Mouse (Mus musculus) liver, adult 2 months (tissue): Measurements from ENCODE around the gene Ager. TPM values are rescaled to one million over a fixed set of nuclear protein-coding genes. Genes with fewer than 3 reads are reported as not detected.

Source experiments
- DNase-seq: peaks from one replicate; pipeline ENCODE4 v3.0.0-alpha.2; 2011; ENCODE audit warnings: low read depth, low spot score; ENCODE audit errors: extremely low read depth
- H3K27ac ChIP-seq: fragments of 200-500 bp; replicated peaks from 2 replicates; pipeline ENCODE4 v1.5.1; 2012; ENCODE audit warnings: low read depth, mild to moderate bottlenecking, control low read depth, inconsistent platforms, low read length; ENCODE audit not compliant: insufficient read depth
- H3K27me3 ChIP-seq: fragments of 200-500 bp; 2 replicates; pipeline ENCODE4 v1.6.1; 2012; ENCODE audit warnings: mild to moderate bottlenecking, moderate library complexity, low read length, inconsistent platforms; ENCODE audit not compliant: control insufficient read depth, insufficient read depth
- H3K36me3 ChIP-seq: fragments of 200-500 bp; 2 replicates; pipeline ENCODE4 v1.6.1; 2012; ENCODE audit warnings: low read length, inconsistent platforms; ENCODE audit not compliant: control insufficient read depth, insufficient read depth
- H3K4me1 ChIP-seq: fragments of 200-500 bp; 2 replicates; pipeline ENCODE4 v1.6.1; 2011; ENCODE audit warnings: low read length; ENCODE audit not compliant: control insufficient read depth, insufficient read depth
- H3K4me3 ChIP-seq: fragments of 200-500 bp; 2 replicates; pipeline ENCODE4 v1.5.1; 2011; ENCODE audit warnings: low read depth, mild to moderate bottlenecking, control low read depth, low read length, moderate library complexity; ENCODE audit not compliant: insufficient read depth
- H3K79me2 ChIP-seq: fragments of 200-500 bp; 2 replicates; pipeline ENCODE4 v1.6.1; 2012; ENCODE audit warnings: inconsistent platforms, mild to moderate bottlenecking, low read length, moderate library complexity; ENCODE audit not compliant: control insufficient read depth, insufficient read depth
- H3K9ac ChIP-seq: fragments of 200-500 bp; 2 replicates; pipeline ENCODE4 v1.6.1; 2012; ENCODE audit warnings: low read depth, mild to moderate bottlenecking, control low read depth, inconsistent platforms, low read length
- CTCF ChIP-seq: fragments of 200-500 bp; IDR thresholded peaks from 2 replicates; pipeline ENCODE4 v1.5.1; 2011; ENCODE audit warnings: low read depth, low read length, control low read depth
- POLR2A ChIP-seq: fragments of 200-500 bp; IDR thresholded peaks from 2 replicates; pipeline ENCODE4 v1.6.1; 2011; ENCODE audit warnings: low read length, control low read depth; ENCODE audit not compliant: insufficient read depth; ENCODE audit errors: extremely low read depth
- WGBS: fragments of 180-500 bp; shearing (Covaris S2); methylation state at CpG from one replicate; pipeline ENCODE4 v1.1.7; 2018; 5-methylcytosine and 5-hydroxymethylcytosine counted together
- polyA plus RNA-seq: library from polyadenylated mRNA; depleted of rRNA; stranded (reverse); fragments of >200 nt; gene quantifications from 2 replicates; pipeline ENCODE4 v1.2.3, GENCODE M21; 2012
- total RNA-seq: library from RNA; depleted of rRNA; stranded (reverse); fragments of >200 nt; gene quantifications from 2 replicates; pipeline ENCODE4 v1.2.3, GENCODE M21; 2014

Gene Ager
- total and polyA plus RNA-seq, 2 experiments: 0.09 to 0.29 TPM

GRCm38 (mm10) chr17:34559116-34559515, 38.5 kb upstream of the Ager start:
- Histone ChIP-seq H3K36me3 (no peaks in the 10 kb centered on the region), H3K27ac (no peak overlapping the region), H3K79me2 (no peaks in the 10 kb centered on the region), H3K4me3 (no peak overlapping the region), H3K9ac (no peak overlapping the region), H3K4me1 (no peaks in the 10 kb centered on the region), H3K27me3 (no peaks in the 10 kb centered on the region)
- no peak for DNase-seq
- 88% methylated on average over 7 of the region's 7 CpGs for WGBS
- TF ChIP-seq CTCF (no peak), POLR2A (no peak)

GRCm38 (mm10) chr17:34559895-34560294, 37.8 kb upstream of the Ager start:
- Histone ChIP-seq H3K4me1 (no peaks in the 10 kb centered on the region), H3K27ac (no peak overlapping the region), H3K79me2 (no peaks in the 10 kb centered on the region), H3K36me3 (no peaks in the 10 kb centered on the region), H3K9ac (no peak overlapping the region), H3K4me3 (no peak overlapping the region), H3K27me3 (no peaks in the 10 kb centered on the region)
- TF ChIP-seq POLR2A: no peak
- TF ChIP-seq CTCF: no peak
- DNase-seq: no peak
- 28% methylated on average over 15 of the region's 15 CpGs for WGBS

- H3K27me3 ChIP-seq: no peaks in the 10 kb centered on the region
- no peaks in the 10 kb centered on the region for H3K79me2 ChIP-seq
- H3K4me1 ChIP-seq: no peaks in the 10 kb centered on the region
- no peak overlapping the region for H3K27ac ChIP-seq
- H3K36me3 ChIP-seq: no peaks in the 10 kb centered on the region
- no peak for DNase-seq
- 97% methylated on average over 6 of the region's 6 CpGs for WGBS
- TF ChIP-seq CTCF: no peak
- no peak for TF ChIP-seq POLR2A
- H3K9ac ChIP-seq: no peak overlapping the region
- no peak overlapping the region for H3K4me3 ChIP-seq
Measured at GRCm38 (mm10) chr17:34560438-34560837, 37.2 kb upstream of the Ager start.

- WGBS: 64% methylated on average over 8 of the region's 8 CpGs
- Histone ChIP-seq H3K27me3 (no peaks in the 10 kb centered on the region), H3K4me3 (no peak overlapping the region; the same call in 1 of the 2 replicates), H3K79me2 (no peaks in the 10 kb centered on the region), H3K36me3 (no peaks in the 10 kb centered on the region), H3K4me1 (no peaks in the 10 kb centered on the region), H3K27ac (no peak overlapping the region), H3K9ac (no peak overlapping the region)
- peak; percentile 15 for DNase-seq
- TF ChIP-seq POLR2A (no peak), CTCF (no peak)
Measured at GRCm38 (mm10) chr17:34561200-34561599, 36.5 kb upstream of the Ager start.

- no peak overlapping the region for H3K27ac ChIP-seq
- no peaks in the 10 kb centered on the region for H3K4me1 ChIP-seq
- no peak for DNase-seq
- TF ChIP-seq POLR2A: no peak
- no peak for TF ChIP-seq CTCF
- H3K4me3 ChIP-seq: no peak overlapping the region
- H3K27me3 ChIP-seq: no peaks in the 10 kb centered on the region
- no peaks in the 10 kb centered on the region for H3K79me2 ChIP-seq
- WGBS: 48% methylated on average over 3 of the region's 3 CpGs
- H3K36me3 ChIP-seq: no peaks in the 10 kb centered on the region
- H3K9ac ChIP-seq: no peak overlapping the region
Measured at GRCm38 (mm10) chr17:34562595-34562994, 35.1 kb upstream of the Ager start.

GRCm38 (mm10) chr17:34563354-34563753, 34.3 kb upstream of the Ager start:
- no peak overlapping the region for H3K4me3 ChIP-seq
- H3K9ac ChIP-seq: no peak overlapping the region
- H3K4me1 ChIP-seq: no peaks in the 10 kb centered on the region
- no peaks in the 10 kb centered on the region for H3K36me3 ChIP-seq
- no peak for TF ChIP-seq POLR2A
- TF ChIP-seq CTCF: no peak
- no peaks in the 10 kb centered on the region for H3K79me2 ChIP-seq
- no peaks in the 10 kb centered on the region for H3K27me3 ChIP-seq
- DNase-seq: no peak
- no peak overlapping the region for H3K27ac ChIP-seq
- WGBS: 80% methylated on average over 11 of the region's 11 CpGs
